Mouse (Mus musculus) MEL (cell line): Measurements from ENCODE around the gene Tifa. TPM values are rescaled to one million over a fixed set of nuclear protein-coding genes. Genes with fewer than 3 reads are reported as not detected.

Experiments used
- DNase-seq: peaks from one replicate; pipeline ENCODE4 v3.0.0; 2011; ENCODE audit warnings: low read depth, low spot score
- H3K27ac ChIP-seq: 2 replicates; pipeline ENCODE4 v1.5.1; 2012; ENCODE audit warnings: low read depth, mild to moderate bottlenecking, control low read depth, low read length, moderate library complexity; ENCODE audit not compliant: control insufficient read depth
- H3K27me3 ChIP-seq, 2 experiments: fragments of 150-350 bp in 1 of 2; sonication (generic) in 1 of 2; 2 replicates each; pipeline ENCODE4 v1.6.1; 2012; ENCODE audit warnings: low read length in 2 of 2, mild to moderate bottlenecking in 2 of 2, improper control_type of control experiment in 1 of 2, moderate library complexity in 1 of 2; ENCODE audit not compliant: insufficient read depth in 2 of 2, control insufficient read depth in 1 of 2
- H3K36me3 ChIP-seq, 2 experiments: 2 replicates each; pipeline ENCODE4 v1.6.1; 2012 to 2014; ENCODE audit warnings: low read length in 2 of 2, improper control_type of control experiment in 1 of 2, inconsistent platforms in 1 of 2, mild to moderate bottlenecking in 1 of 2; ENCODE audit not compliant: insufficient read depth in 2 of 2, control insufficient read depth in 1 of 2
- H3K4me1 ChIP-seq, 2 experiments: fragments of 150-350 bp in 1 of 2; sonication (generic) in 1 of 2; 2 replicates each; pipeline ENCODE4 v1.6.1; 2012; ENCODE audit warnings: low read length in 2 of 2, improper control_type of control experiment in 1 of 2, mild to moderate bottlenecking in 1 of 2; ENCODE audit not compliant: insufficient read depth in 2 of 2, control insufficient read depth in 1 of 2
- H3K4me3 ChIP-seq, 2 experiments: fragments of 150-350 bp in 1 of 2; sonication (generic) in 1 of 2; 2 replicates each; pipeline ENCODE4 v1.5.1; 2012; ENCODE audit warnings: low read depth in 2 of 2, low read length in 2 of 2, mild to moderate bottlenecking in 2 of 2, moderate library complexity in 2 of 2, control low read depth in 1 of 2, improper control_type of control experiment in 1 of 2; ENCODE audit not compliant: control insufficient read depth in 1 of 2, insufficient read depth in 1 of 2
- H3K79me2 ChIP-seq: 2 replicates; pipeline ENCODE4 v1.6.1; 2012; ENCODE audit warnings: mild to moderate bottlenecking, low read length, moderate library complexity; ENCODE audit not compliant: control insufficient read depth, poor library complexity, insufficient read depth
- H3K9ac ChIP-seq: 2 replicates; pipeline ENCODE4 v1.6.1; 2012; ENCODE audit warnings: low read depth, mild to moderate bottlenecking, control low read depth, low read length, moderate library complexity; ENCODE audit not compliant: control insufficient read depth, poor library complexity, severe bottlenecking
- H3K9me3 ChIP-seq: fragments of 150-350 bp; sonication (generic); replicated peaks from 2 replicates; pipeline ENCODE4 v1.6.1; 2012; ENCODE audit warnings: mild to moderate bottlenecking, low read length, improper control_type of control experiment, moderate library complexity; ENCODE audit not compliant: insufficient read depth
- BHLHE40 ChIP-seq: IDR thresholded peaks from 2 replicates; pipeline ENCODE4 v1.6.1; 2012; ENCODE audit warnings: low read depth, mild to moderate bottlenecking, inconsistent platforms, low read length, improper control_type of control experiment, borderline replicate concordance
- EP300 ChIP-seq, 2 experiments: IDR thresholded peaks; 2 replicates each; pipeline ENCODE4 v1.6.1; 2011; ENCODE audit warnings: improper control_type of control experiment in 2 of 2, low read length in 2 of 2, low read depth in 1 of 2, mild to moderate bottlenecking in 1 of 2
- ETS1 ChIP-seq: IDR thresholded peaks from 2 replicates; pipeline ENCODE4 v1.6.1; 2012; ENCODE audit warnings: low read depth, mild to moderate bottlenecking, inconsistent platforms, low read length, improper control_type of control experiment, moderate library complexity
- GABPA ChIP-seq: IDR thresholded peaks from 2 replicates; pipeline ENCODE4 v1.6.1; 2012; ENCODE audit warnings: low read depth, mild to moderate bottlenecking, inconsistent platforms, low read length, improper control_type of control experiment, moderate library complexity
- GATA1 ChIP-seq: IDR thresholded peaks from 2 replicates; pipeline ENCODE4 v1.6.1; 2011; ENCODE audit warnings: low read depth, low read length, improper control_type of control experiment
- HCFC1 ChIP-seq: IDR thresholded peaks from 2 replicates; pipeline ENCODE4 v1.6.1; 2012; ENCODE audit warnings: low read depth, mild to moderate bottlenecking, inconsistent platforms, low read length, improper control_type of control experiment, moderate library complexity
- MAFK ChIP-seq: IDR thresholded peaks from 2 replicates; pipeline ENCODE4 v1.6.1; 2011; ENCODE audit warnings: low read depth, mild to moderate bottlenecking, low read length, improper control_type of control experiment, borderline replicate concordance
- MAZ ChIP-seq: IDR thresholded peaks from 2 replicates; pipeline ENCODE4 v1.6.1; 2012; ENCODE audit warnings: low read depth, mild to moderate bottlenecking, inconsistent platforms, low read length, improper control_type of control experiment
- MEF2A ChIP-seq: IDR thresholded peaks from 2 replicates; pipeline ENCODE4 v1.6.1; 2014; ENCODE audit warnings: low read depth, mild to moderate bottlenecking, inconsistent platforms, low read length, improper control_type of control experiment; ENCODE audit not compliant: poor library complexity, insufficient replicate concordance, severe bottlenecking; ENCODE audit errors: extremely low read depth
- MXI1 ChIP-seq: IDR thresholded peaks from 2 replicates; pipeline ENCODE4 v1.6.1; 2011; ENCODE audit warnings: mild to moderate bottlenecking, low read depth, low read length, improper control_type of control experiment
- MYB ChIP-seq: IDR thresholded peaks from 2 replicates; pipeline ENCODE4 v1.6.1; 2011; ENCODE audit warnings: mild to moderate bottlenecking, low read depth, low read length, improper control_type of control experiment
- MYC ChIP-seq: IDR thresholded peaks from 2 replicates; pipeline ENCODE4 v1.6.1; 2011; ENCODE audit warnings: low read depth, mild to moderate bottlenecking, low read length, improper control_type of control experiment, moderate library complexity
- POLR2AphosphoS5 ChIP-seq: IDR thresholded peaks from 2 replicates; pipeline ENCODE4 v1.6.1; 2012; ENCODE audit warnings: low read depth, borderline replicate concordance, mild to moderate bottlenecking, inconsistent platforms, low read length, moderate library complexity, mixed read lengths
- RAD21 ChIP-seq: IDR thresholded peaks from 2 replicates; pipeline ENCODE4 v1.6.1; 2011; ENCODE audit warnings: mild to moderate bottlenecking, low read depth, low read length, improper control_type of control experiment
- RCOR1 ChIP-seq: IDR thresholded peaks from 2 replicates; pipeline ENCODE4 v1.6.1; 2012; ENCODE audit warnings: low read depth, mild to moderate bottlenecking, inconsistent platforms, low read length, improper control_type of control experiment
- TAL1 ChIP-seq: IDR thresholded peaks from 2 replicates; pipeline ENCODE4 v1.6.1; 2012; ENCODE audit warnings: mild to moderate bottlenecking, inconsistent platforms, low read length, moderate library complexity, mixed read lengths
- TBP ChIP-seq: IDR thresholded peaks from 2 replicates; pipeline ENCODE4 v1.8.0; 2011; ENCODE audit warnings: low read depth, low read length, improper control_type of control experiment
- USF1 ChIP-seq: IDR thresholded peaks from 2 replicates; pipeline ENCODE4 v1.6.1; 2014; ENCODE audit warnings: low read depth, mild to moderate bottlenecking, inconsistent platforms, low read length, improper control_type of control experiment, moderate library complexity
- ZNF384 ChIP-seq: IDR thresholded peaks from 2 replicates; pipeline ENCODE4 v1.6.1; 2012; ENCODE audit warnings: low read depth, mild to moderate bottlenecking, inconsistent platforms, low read length, improper control_type of control experiment
- polyA plus RNA-seq, 2 experiments: library from polyadenylated mRNA; stranded (reverse) in 1 of 2; unstranded in 1 of 2; fragments of >175 nt in 1 of 2; fragments of >200 nt in 1 of 2; gene quantifications; 2 replicates each; pipeline versions ENCODE4 v1.2.1 to v1.2.4; 2012; ENCODE audit warnings: low replicate concordance in 2 of 2, low read depth in 1 of 2; ENCODE audit not compliant: insufficient read length in 2 of 2, insufficient read depth in 1 of 2, missing spikeins in 1 of 2
- total RNA-seq: library from RNA; depleted of rRNA; stranded (reverse); fragments of 300-350 nt; gene quantifications from 2 replicates; pipeline ENCODE4 v1.2.3, GENCODE M21; 2012

The Tifa gene
- total and polyA plus RNA-seq, 3 experiments = 1.7 to 3.0 TPM; not detected in 1

DNA sequence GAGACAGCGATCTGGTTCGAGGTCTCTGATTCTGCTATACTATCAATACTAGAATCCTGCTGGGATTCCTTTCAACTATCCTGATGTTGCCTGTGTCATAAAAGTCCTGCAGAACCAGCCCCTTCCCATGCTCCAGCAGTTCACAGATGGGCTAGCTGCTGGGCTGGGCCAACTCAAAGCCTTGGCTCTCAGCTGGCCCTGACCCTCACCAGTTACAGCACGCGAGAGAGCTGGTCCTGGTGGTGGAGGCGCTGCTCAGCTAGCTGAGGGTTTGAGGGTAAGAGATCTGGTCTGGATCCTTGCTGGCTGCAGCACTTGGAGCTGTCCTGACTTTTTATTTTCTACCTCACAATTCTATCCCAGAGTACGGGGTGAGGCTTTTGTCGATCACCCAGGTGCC lies 36.9 kb downstream of the Tifa start:
- Histone ChIP-seq H3K4me1 (peaks cover 4 to 9% of the 10 kb centered on the region in 2 experiments; a peak in 3 of 4 replicates), H3K27ac (no peak overlapping the region), H3K79me2 (peaks cover 12% of the 10 kb centered on the region), H3K9me3 (no peaks in the 10 kb centered on the region), H3K27me3 (no peaks in the 10 kb centered on the region), H3K36me3 (peaks cover 4 to 7% of the 10 kb centered on the region in 2 experiments; a peak in 3 of 4 replicates), H3K4me3 (no peak overlapping the region), H3K9ac (no peak overlapping the region)
- DNase-seq = no peak
- TF ChIP-seq MEF2A (no peak), POLR2AphosphoS5 (no peak), RAD21 (no peak), MYC (no peak), EP300 (IDR thresholded peaks at IDR 0.05; ENCODE audit: low read depth in 1 of 2, low read length in 2 of 2) (no peak), MAFK (no peak)

DNA sequence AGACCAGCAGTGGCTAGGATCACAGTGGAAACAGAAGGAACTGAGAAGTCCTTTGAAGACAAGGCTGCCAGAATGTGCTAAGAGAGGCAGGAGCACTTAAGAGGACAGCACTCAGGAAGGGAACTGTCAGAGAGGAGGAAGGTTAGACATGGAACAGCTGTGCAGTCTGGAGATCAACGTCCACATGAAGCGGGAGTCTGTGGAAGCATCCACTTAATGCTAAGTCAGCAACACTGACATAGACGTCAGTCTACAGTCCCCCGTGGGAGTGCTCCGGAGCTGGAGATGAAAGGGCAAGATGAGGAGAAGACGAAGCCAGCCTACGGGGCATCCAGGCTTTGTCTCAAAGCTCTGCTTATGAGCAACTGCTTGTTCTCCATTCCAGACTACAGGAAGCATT lies 37.5 kb downstream of the Tifa start:
- H3K27ac ChIP-seq = no peak overlapping the region
- no peak for DNase-seq
- no peak overlapping the region for H3K9ac ChIP-seq
- no peaks in the 10 kb centered on the region for H3K27me3 ChIP-seq
- H3K36me3 ChIP-seq = peaks cover 4 to 8% of the 10 kb centered on the region in 2 experiments; a peak in 3 of 4 replicates
- no peak overlapping the region for H3K4me3 ChIP-seq
- peaks cover 12% of the 10 kb centered on the region for H3K79me2 ChIP-seq
- H3K9me3 ChIP-seq = no peaks in the 10 kb centered on the region
- no peak for TF ChIP-seq MYC
- no peak for TF ChIP-seq TAL1
- TF ChIP-seq USF1 = no peak
- no peak for TF ChIP-seq MYB
- TF ChIP-seq HCFC1 = no peak
- TF ChIP-seq GABPA = no peak
- TF ChIP-seq RCOR1 = no peak
- no peak for TF ChIP-seq POLR2AphosphoS5
- no peak for TF ChIP-seq GATA1
- H3K4me1 ChIP-seq = peaks cover 4 to 9% of the 10 kb centered on the region in 2 experiments; a peak in 3 of 4 replicates

DNA sequence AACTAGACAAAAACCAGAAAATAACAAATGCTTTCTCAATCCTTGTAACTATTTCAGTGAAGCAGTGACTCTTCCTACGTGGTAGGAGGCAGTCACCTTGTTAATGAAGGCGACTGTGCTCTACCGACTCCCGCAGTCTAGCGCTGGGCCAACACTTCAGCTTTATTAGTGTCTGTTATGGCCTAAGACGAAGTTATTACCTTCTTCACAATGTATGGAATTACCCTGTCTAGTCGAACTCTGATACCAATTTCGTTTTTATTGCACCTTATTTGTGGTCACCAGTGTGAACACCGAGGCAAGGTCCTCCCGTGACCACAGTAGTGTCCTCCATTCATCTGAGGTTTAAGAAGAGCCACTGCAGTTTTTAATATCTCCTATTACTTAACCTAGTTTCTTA lies 40.6 kb downstream of the Tifa start:
- Histone ChIP-seq H3K4me1 (peaks cover 0 to 1% of the 10 kb centered on the region in 2 experiments; a peak in 2 of 4 replicates), H3K9ac (no peak overlapping the region), H3K27ac (no peak overlapping the region), H3K36me3 (peaks cover 6 to 9% of the 10 kb centered on the region in 2 experiments; a peak in 3 of 4 replicates), H3K4me3 (no peak overlapping the region), H3K27me3 (no peaks in the 10 kb centered on the region), H3K9me3 (no peaks in the 10 kb centered on the region), H3K79me2 (peaks cover 25% of the 10 kb centered on the region)
- DNase-seq = no peak
- TF ChIP-seq MAFK (no peak), TBP (no peak), MEF2A (no peak), USF1 (no peak), ZNF384 (no peak), MXI1 (no peak), RAD21 (no peak), MAZ (no peak), BHLHE40 (no peak), ETS1 (no peak)
